Mouse (Mus musculus) kidney, adult 2 months (tissue): ENCODE measurements at regions not wholly inside any gene's neighbourhood (a gene's known extent, or its start where the extent isn't known, plus 50 kb on each side); places are given as distances from the start of the nearest gene placed in this dataset.
"Not testable (repeated sequence)": the region's sequence is repeated elsewhere in the genome, so short reads cannot be mapped to it uniquely, and the experiment has no call there.

Source experiments
- DNase-seq: peaks from one replicate; pipeline ENCODE4 v3.0.0; 2021
- H3K27ac ChIP-seq: fragments of 200-500 bp; 2 replicates; pipeline ENCODE4 v1.5.1; 2012; ENCODE audit warnings: low read depth, low read length, control low read depth, inconsistent platforms; ENCODE audit not compliant: insufficient read depth
- H3K27me3 ChIP-seq: fragments of 200-500 bp; replicated peaks from 2 replicates; pipeline ENCODE4 v1.6.1; 2012; ENCODE audit warnings: mild to moderate bottlenecking, moderate library complexity, low read length, inconsistent platforms; ENCODE audit not compliant: control insufficient read depth, insufficient read depth
- H3K36me3 ChIP-seq: fragments of 200-500 bp; 2 replicates; pipeline ENCODE4 v1.6.1; 2012; ENCODE audit warnings: mild to moderate bottlenecking, moderate library complexity, low read length, inconsistent platforms; ENCODE audit not compliant: control insufficient read depth, insufficient read depth
- H3K4me1 ChIP-seq: fragments of 200-500 bp; 2 replicates; pipeline ENCODE4 v1.6.1; 2011; ENCODE audit warnings: low read length; ENCODE audit not compliant: control insufficient read depth, insufficient read depth
- H3K4me3 ChIP-seq: fragments of 200-500 bp; 2 replicates; pipeline ENCODE4 v1.5.1; 2011; ENCODE audit warnings: mild to moderate bottlenecking, low read depth, low read length, control low read depth; ENCODE audit not compliant: insufficient read depth
- CTCF ChIP-seq: fragments of 200-500 bp; conservative IDR thresholded peaks from 2 replicates; pipeline ENCODE4 v1.5.1; 2011; ENCODE audit warnings: low read depth, mild to moderate bottlenecking, control low read depth, low read length, moderate library complexity, mixed read lengths; ENCODE audit not compliant: insufficient read depth, insufficient read length
- POLR2A ChIP-seq: fragments of 200-500 bp; IDR thresholded peaks from one replicate; pipeline ENCODE4 v1.6.1; 2011; ENCODE audit warnings: low read depth, low read length, control low read depth
- WGBS: fragments of 180-500 bp; shearing (Covaris S2); methylation state at CpG from one replicate; pipeline ENCODE4 v1.1.7; 2018; 5-methylcytosine and 5-hydroxymethylcytosine counted together

- Histone ChIP-seq H3K4me3 (no peak overlapping the region), H3K36me3 (no peaks in the 10 kb centered on the region), H3K27me3 (no peaks in the 10 kb centered on the region), H3K4me1 (no peaks in the 10 kb centered on the region), H3K27ac (no peak overlapping the region)
- TF ChIP-seq CTCF, result no peak
- no peak for DNase-seq
- 91% methylated on average over 1 of the region's 1 CpGs for WGBS
Observed at GRCm38 (mm10) chr13:7967886-7968285, 234.8 kb upstream of the Adarb2 start.

GRCm38 (mm10) chr13:7994198-7994597 lies 208.5 kb upstream of the Adarb2 start:
- Histone ChIP-seq H3K4me3 (no peak overlapping the region), H3K4me1 (no peaks in the 10 kb centered on the region), H3K36me3 (no peaks in the 10 kb centered on the region), H3K27me3 (no peaks in the 10 kb centered on the region), H3K27ac (no peak overlapping the region)
- no peak for DNase-seq
- TF ChIP-seq CTCF (no peak), POLR2A (no peak)
- WGBS, result 70% methylated on average over 5 of the region's 5 CpGs

GRCm38 (mm10) chr13:8030096-8030495 lies 172.6 kb upstream of the Adarb2 start:
- not testable (repeated sequence) for H3K27me3 ChIP-seq, H3K4me1 ChIP-seq, DNase-seq, H3K36me3 ChIP-seq, H3K4me3 ChIP-seq, H3K27ac ChIP-seq
- 66% methylated on average over 4 of the region's 4 CpGs for WGBS

- no peak for DNase-seq
- H3K27me3 ChIP-seq, result no peaks in the 10 kb centered on the region
- H3K27ac ChIP-seq, result no peak overlapping the region
- 62% methylated on average over 3 of the region's 3 CpGs for WGBS
- TF ChIP-seq POLR2A (no peak), CTCF (no peak)
- H3K36me3 ChIP-seq, result no peaks in the 10 kb centered on the region
- no peaks in the 10 kb centered on the region for H3K4me1 ChIP-seq
- no peak overlapping the region for H3K4me3 ChIP-seq
Observed at GRCm38 (mm10) chr13:8050930-8051495, 151.7 kb upstream of the Adarb2 start.

GRCm38 (mm10) chr13:8056122-8056818 lies 146.4 kb upstream of the Adarb2 start:
- WGBS, result 84% methylated on average over 4 of the region's 4 CpGs
- no peak for DNase-seq
- no peaks in the 10 kb centered on the region for H3K4me1 ChIP-seq

GRCm38 (mm10) chr13:8087154-8087553 lies 115.5 kb upstream of the Adarb2 start:
- 27% methylated on average over 2 of the region's 2 CpGs for WGBS
- Histone ChIP-seq H3K36me3 (no peaks in the 10 kb centered on the region), H3K4me3 (no peak overlapping the region), H3K4me1 (no peaks in the 10 kb centered on the region), H3K27me3 (no peaks in the 10 kb centered on the region), H3K27ac (no peak overlapping the region)
- no peak for TF ChIP-seq CTCF
- no peak for TF ChIP-seq POLR2A
- DNase-seq, result peak; percentile 59

More at GRCm38 (mm10) chr13:8056122-8056818, 146.4 kb upstream of the Adarb2 start:
- H3K4me3 ChIP-seq, result no peak overlapping the region
- no peak overlapping the region for H3K27ac ChIP-seq
- TF ChIP-seq POLR2A (no peak), CTCF (no peak)
- H3K36me3 ChIP-seq, result no peaks in the 10 kb centered on the region
- H3K27me3 ChIP-seq, result no peaks in the 10 kb centered on the region

GRCm38 (mm10) chr13:8089519-8089918 lies 113.1 kb upstream of the Adarb2 start:
- no peaks in the 10 kb centered on the region for H3K36me3 ChIP-seq
- WGBS, result 66% methylated on average over 4 of the region's 4 CpGs
- TF ChIP-seq CTCF (no peak), POLR2A (no peak)
- no peak overlapping the region for H3K27ac ChIP-seq
- H3K27me3 ChIP-seq, result no peaks in the 10 kb centered on the region
- no peak overlapping the region for H3K4me3 ChIP-seq
- no peaks in the 10 kb centered on the region for H3K4me1 ChIP-seq
- no peak for DNase-seq

- 36% methylated on average over 5 of the region's 5 CpGs for WGBS
- H3K27me3 ChIP-seq, result no peaks in the 10 kb centered on the region
- no peaks in the 10 kb centered on the region for H3K4me1 ChIP-seq
- H3K4me3 ChIP-seq, result no peak overlapping the region
- no peaks in the 10 kb centered on the region for H3K36me3 ChIP-seq
- no peak for DNase-seq
- H3K27ac ChIP-seq, result no peak overlapping the region
- TF ChIP-seq POLR2A, result no peak
- no peak for TF ChIP-seq CTCF
Observed at GRCm38 (mm10) chr13:8108701-8109100, 94.0 kb upstream of the Adarb2 start.
